Mouse (Mus musculus): Measurements from ENCODE around the gene Gpc6. TPM values are rescaled to one million over a fixed set of nuclear protein-coding genes. Genes with fewer than 3 reads are reported as not detected.
A peak's percentile ranks its signal among the peaks of the same experiment; 100 is the strongest.

The Gpc6 gene
- polyA plus RNA-seq, 1 experiment from 2014 or later: 86.1 TPM

DNA sequence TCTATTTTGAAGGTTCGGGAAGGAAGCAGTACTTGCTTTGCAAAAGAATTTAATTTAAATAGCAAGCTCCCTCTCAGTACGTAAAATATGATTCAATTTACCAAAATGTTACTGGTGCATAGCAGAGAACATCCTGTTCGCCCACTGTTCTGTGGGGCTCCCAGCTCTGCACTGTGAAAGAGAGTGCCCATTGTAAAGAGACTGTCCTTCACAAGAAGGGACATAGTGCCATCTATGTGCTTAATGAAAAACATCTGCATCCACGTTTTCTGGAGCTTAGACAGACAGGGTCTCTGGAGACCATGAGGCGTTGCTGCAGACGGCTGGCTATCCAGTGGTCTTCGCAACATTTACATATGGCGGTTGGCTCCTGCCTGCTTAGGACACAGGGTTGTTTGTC lies 998.6 kb downstream of the Gpc6 start:
- Histone ChIP-seq H3K27me3 (ENCODE audit: control insufficient read depth, insufficient read depth, low read length) (no peaks in the 10 kb centered on the region), H3K9ac (replicated peaks; ENCODE audit: low read depth, low read length) (no peak overlapping the region), H3K27ac (ENCODE audit: low read length) (no peak overlapping the region), H3K9me3 (ENCODE audit: control insufficient read depth, low read depth, low read length) (no peaks in the 10 kb centered on the region), H3K4me1 (ENCODE audit: control insufficient read depth, insufficient read depth, low read length) (no peaks in the 10 kb centered on the region), H3K36me3 (ENCODE audit: control insufficient read depth, insufficient read depth, low read length) (no peaks in the 10 kb centered on the region), H3K4me2 (replicated peaks; ENCODE audit: low read depth, low read length) (no peak overlapping the region), H3K4me3 (ENCODE audit: low read depth, low read length) (no peak overlapping the region)
- no peak for ATAC-seq (ENCODE audit: insufficient number of reproducible peaks, insufficient read depth, low FRiP score, low read depth)
- 85% methylated on average over 8 of the region's 8 CpGs for WGBS

- H3K9ac ChIP-seq (replicated peaks; ENCODE audit: low read depth, low read length): no peak overlapping the region
- H3K4me2 ChIP-seq (replicated peaks; ENCODE audit: low read depth, low read length): no peak overlapping the region
- H3K4me3 ChIP-seq (ENCODE audit: low read depth, low read length): no peak overlapping the region
- WGBS: 22% methylated on average over 13 of the region's 13 CpGs
- H3K4me1 ChIP-seq (ENCODE audit: control insufficient read depth, insufficient read depth, low read length): peaks cover 19% of the 10 kb centered on the region; the same call in 1 of the 2 replicates
- H3K9me3 ChIP-seq (ENCODE audit: control insufficient read depth, low read depth, low read length): no peaks in the 10 kb centered on the region
- no peaks in the 10 kb centered on the region for H3K36me3 ChIP-seq (ENCODE audit: control insufficient read depth, insufficient read depth, low read length)
- ATAC-seq (ENCODE audit: insufficient number of reproducible peaks, insufficient read depth, low FRiP score, low read depth): peak; percentile 26; the same call in 1 of the 2 replicates
- peak overlapping the region; percentile 70; the same call in 1 of the 2 replicates for H3K27ac ChIP-seq (ENCODE audit: low read length)
- H3K27me3 ChIP-seq (ENCODE audit: control insufficient read depth, insufficient read depth, low read length): no peaks in the 10 kb centered on the region
Observed at GRCm38 (mm10) chr14:117930105-117930847, 1005.2 kb downstream of the Gpc6 start.

- peaks cover 19% of the 10 kb centered on the region; the same call in 1 of the 2 replicates for H3K4me1 ChIP-seq (ENCODE audit: control insufficient read depth, insufficient read depth, low read length)
- H3K36me3 ChIP-seq (ENCODE audit: control insufficient read depth, insufficient read depth, low read length): no peaks in the 10 kb centered on the region
- 80% methylated on average over 16 of the region's 16 CpGs for WGBS
- H3K9ac ChIP-seq (replicated peaks; ENCODE audit: low read depth, low read length): no peak overlapping the region
- H3K4me3 ChIP-seq (ENCODE audit: low read depth, low read length): no peak overlapping the region
- peak; percentile 18; the same call in 1 of the 2 replicates for ATAC-seq (ENCODE audit: insufficient number of reproducible peaks, insufficient read depth, low FRiP score, low read depth)
- no peaks in the 10 kb centered on the region for H3K9me3 ChIP-seq (ENCODE audit: control insufficient read depth, low read depth, low read length)
- H3K4me2 ChIP-seq (replicated peaks; ENCODE audit: low read depth, low read length): no peak overlapping the region
- peak overlapping the region; percentile 70 for H3K27ac ChIP-seq (ENCODE audit: low read length)
- H3K27me3 ChIP-seq (ENCODE audit: control insufficient read depth, insufficient read depth, low read length): no peaks in the 10 kb centered on the region
Observed at GRCm38 (mm10) chr14:117930848-117931816, 1006.0 kb downstream of the Gpc6 start.

DNA sequence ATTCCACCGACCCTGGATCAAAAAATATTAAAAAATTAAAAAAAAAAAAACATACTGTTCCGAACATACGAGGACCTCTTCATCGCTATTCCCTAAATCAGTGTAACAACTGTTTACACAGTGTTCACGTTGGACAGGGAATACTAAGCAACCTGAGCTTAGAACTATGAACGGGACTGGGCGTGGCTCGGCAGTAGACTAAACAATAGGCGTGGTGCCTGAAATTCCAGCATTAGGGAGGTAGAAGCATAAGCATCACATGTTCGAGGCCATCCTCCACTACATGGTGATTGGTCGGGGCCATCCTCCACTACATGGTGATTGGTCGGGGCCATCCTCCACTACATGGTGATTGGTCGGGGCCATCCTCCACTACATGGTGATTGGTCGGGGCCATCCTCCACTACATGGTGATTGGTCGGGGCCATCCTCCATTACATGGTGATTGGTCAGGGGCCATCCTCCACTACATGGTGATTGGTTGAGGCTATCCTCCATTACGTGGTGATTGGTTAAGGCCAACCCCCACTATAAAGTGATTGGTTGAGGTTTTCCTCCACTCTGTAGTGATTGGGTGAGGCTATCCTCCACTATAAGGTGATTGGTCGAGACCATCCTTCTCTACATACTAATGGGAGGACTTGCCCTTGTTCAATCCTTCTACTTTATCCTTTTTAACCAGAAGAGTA lies 1007.2 kb downstream of the Gpc6 start:
- no peak overlapping the region for H3K9ac ChIP-seq (replicated peaks; ENCODE audit: low read depth, low read length)
- H3K4me1 ChIP-seq (ENCODE audit: control insufficient read depth, insufficient read depth, low read length): peaks cover 19% of the 10 kb centered on the region; the same call in 1 of the 2 replicates
- no peak overlapping the region for H3K4me3 ChIP-seq (ENCODE audit: low read depth, low read length)
- H3K4me2 ChIP-seq (replicated peaks; ENCODE audit: low read depth, low read length): no peak overlapping the region
- H3K27ac ChIP-seq (ENCODE audit: low read length): no peak overlapping the region
- H3K36me3 ChIP-seq (ENCODE audit: control insufficient read depth, insufficient read depth, low read length): no peaks in the 10 kb centered on the region
- 91% methylated on average over 17 of the region's 17 CpGs for WGBS
- no peaks in the 10 kb centered on the region for H3K27me3 ChIP-seq (ENCODE audit: control insufficient read depth, insufficient read depth, low read length)
- H3K9me3 ChIP-seq (ENCODE audit: control insufficient read depth, low read depth, low read length): no peaks in the 10 kb centered on the region
- ATAC-seq (ENCODE audit: insufficient number of reproducible peaks, insufficient read depth, low FRiP score, low read depth): no peak

GRCm38 (mm10) chr14:117938554-117938953 lies 1013.4 kb downstream of the Gpc6 start:
- no peak overlapping the region for H3K9ac ChIP-seq (replicated peaks; ENCODE audit: low read depth, low read length)
- H3K27ac ChIP-seq (ENCODE audit: low read length): no peak overlapping the region
- H3K36me3 ChIP-seq (ENCODE audit: control insufficient read depth, insufficient read depth, low read length): no peaks in the 10 kb centered on the region
- WGBS: 10% methylated on average over 2 of the region's 2 CpGs
- no peak for ATAC-seq (ENCODE audit: insufficient number of reproducible peaks, insufficient read depth, low FRiP score, low read depth)
- no peaks in the 10 kb centered on the region for H3K27me3 ChIP-seq (ENCODE audit: control insufficient read depth, insufficient read depth, low read length)
- H3K4me3 ChIP-seq (ENCODE audit: low read depth, low read length): no peak overlapping the region
- no peak overlapping the region for H3K4me2 ChIP-seq (replicated peaks; ENCODE audit: low read depth, low read length)
- 0 out of 2 replicates have a peak, but pooled peaks cover 9% of the 10 kb centered on the region for H3K4me1 ChIP-seq (ENCODE audit: control insufficient read depth, insufficient read depth, low read length)
- no peaks in the 10 kb centered on the region for H3K9me3 ChIP-seq (ENCODE audit: control insufficient read depth, low read depth, low read length)

GRCm38 (mm10) chr14:117939471-117939870 lies 1014.4 kb downstream of the Gpc6 start:
- WGBS: 95% methylated on average over 7 of the region's 7 CpGs
- no peaks in the 10 kb centered on the region for H3K36me3 ChIP-seq (ENCODE audit: control insufficient read depth, insufficient read depth, low read length)
- H3K9ac ChIP-seq (replicated peaks; ENCODE audit: low read depth, low read length): no peak overlapping the region
- 0 out of 2 replicates have a peak, but pooled peaks cover 9% of the 10 kb centered on the region for H3K4me1 ChIP-seq (ENCODE audit: control insufficient read depth, insufficient read depth, low read length)
- H3K27ac ChIP-seq (ENCODE audit: low read length): no peak overlapping the region
- no peak for ATAC-seq (ENCODE audit: insufficient number of reproducible peaks, insufficient read depth, low FRiP score, low read depth)
- H3K27me3 ChIP-seq (ENCODE audit: control insufficient read depth, insufficient read depth, low read length): no peaks in the 10 kb centered on the region
- no peak overlapping the region for H3K4me3 ChIP-seq (ENCODE audit: low read depth, low read length)
- no peaks in the 10 kb centered on the region for H3K9me3 ChIP-seq (ENCODE audit: control insufficient read depth, low read depth, low read length)
- no peak overlapping the region for H3K4me2 ChIP-seq (replicated peaks; ENCODE audit: low read depth, low read length)

DNA sequence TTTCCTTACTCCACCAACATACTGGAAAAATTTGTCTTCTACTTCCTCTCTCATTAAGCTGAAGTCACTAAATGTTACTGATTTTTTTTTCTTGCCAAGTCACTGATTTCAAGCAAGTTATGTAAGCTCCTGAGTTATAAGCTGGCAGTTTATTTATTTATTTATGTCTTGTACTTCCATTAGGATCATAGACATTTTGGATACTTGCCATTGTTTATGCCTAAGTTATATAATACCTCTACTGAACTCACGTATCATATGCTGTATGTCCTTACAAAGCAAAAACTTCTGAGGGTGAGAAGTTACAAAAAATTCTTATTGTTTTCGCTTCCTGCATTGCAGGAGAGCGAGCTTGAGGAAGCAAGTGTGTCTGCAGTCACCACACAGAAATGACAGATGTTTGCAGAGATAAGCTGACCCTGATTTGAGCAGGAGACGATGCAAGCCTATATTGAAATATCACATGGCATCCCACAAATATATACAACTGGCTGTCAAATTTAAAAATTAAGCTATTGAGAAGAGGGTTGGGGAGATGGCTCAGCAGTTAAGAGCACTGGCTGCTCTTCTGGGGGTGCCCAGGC lies 1020.9 kb downstream of the Gpc6 start:
- 76% methylated on average over 4 of the region's 4 CpGs for WGBS
- no peaks in the 10 kb centered on the region for H3K36me3 ChIP-seq (ENCODE audit: control insufficient read depth, insufficient read depth, low read length)
- 0 out of 2 replicates have a peak, but pooled peaks cover 7% of the 10 kb centered on the region for H3K4me1 ChIP-seq (ENCODE audit: control insufficient read depth, insufficient read depth, low read length)
- H3K27ac ChIP-seq (ENCODE audit: low read length): no peak overlapping the region
- no peak overlapping the region for H3K4me3 ChIP-seq (ENCODE audit: low read depth, low read length)
- no peaks in the 10 kb centered on the region for H3K27me3 ChIP-seq (ENCODE audit: control insufficient read depth, insufficient read depth, low read length)
- no peak overlapping the region for H3K4me2 ChIP-seq (replicated peaks; ENCODE audit: low read depth, low read length)
- no peak for ATAC-seq (ENCODE audit: insufficient number of reproducible peaks, insufficient read depth, low FRiP score, low read depth)
- H3K9ac ChIP-seq (replicated peaks; ENCODE audit: low read depth, low read length): no peak overlapping the region
- H3K9me3 ChIP-seq (ENCODE audit: control insufficient read depth, low read depth, low read length): no peaks in the 10 kb centered on the region

DNA sequence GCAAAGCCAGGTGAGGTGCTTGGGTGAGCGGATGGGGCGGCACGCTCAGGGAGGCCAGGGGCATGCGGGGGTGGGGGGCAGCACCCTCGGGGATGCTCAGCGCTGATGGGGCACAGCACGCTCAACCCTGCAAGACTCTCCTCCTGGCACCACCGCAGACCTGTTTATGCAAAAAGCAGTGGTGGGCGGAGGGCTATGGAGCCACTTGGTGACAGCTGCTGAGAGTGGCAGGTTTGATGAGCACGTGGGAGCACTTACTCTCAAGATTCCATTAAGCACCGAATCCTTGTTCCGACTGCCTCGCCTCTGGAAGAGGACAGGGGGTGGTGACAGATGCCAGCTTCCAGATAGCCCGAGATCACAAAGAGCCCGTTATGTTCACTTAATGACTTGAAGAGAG lies 1026.2 kb downstream of the Gpc6 start:
- Histone ChIP-seq H3K4me2 (replicated peaks; ENCODE audit: low read depth, low read length) (no peak overlapping the region), H3K4me1 (ENCODE audit: control insufficient read depth, insufficient read depth, low read length) (no peaks in the 10 kb centered on the region), H3K27me3 (ENCODE audit: control insufficient read depth, insufficient read depth, low read length) (no peaks in the 10 kb centered on the region), H3K27ac (ENCODE audit: low read length) (no peak overlapping the region), H3K9me3 (ENCODE audit: control insufficient read depth, low read depth, low read length) (no peaks in the 10 kb centered on the region), H3K4me3 (ENCODE audit: low read depth, low read length) (no peak overlapping the region), H3K9ac (replicated peaks; ENCODE audit: low read depth, low read length) (no peak overlapping the region), H3K36me3 (ENCODE audit: control insufficient read depth, insufficient read depth, low read length) (no peaks in the 10 kb centered on the region)
- 61% methylated on average over 15 of the region's 15 CpGs for WGBS
- no peak for ATAC-seq (ENCODE audit: insufficient number of reproducible peaks, insufficient read depth, low FRiP score, low read depth)

Data from stomach, embryonic 14.5 days (tissue).